ENCODE assay signal across 12 mouse cellular contexts in genomic region chr6:112838879-112839278, GRCm38 (mm10).
DNase-seq lines count a peak whose midpoint lies in the region; ATAC-seq lines count a peak whose summit lies in the region.
"Had no signal": no experiment of that assay in that cellular context is flagged by ENCODE, and none has a peak within 500 bp of the region (broad histone marks: within the 10 kb centered on the region; RNA-seq: fewer than 3 reads in every experiment).

No protein-coding gene starts in this region.

- H3K27me3 ChIP-seq in hindbrain, embryonic 13.5 days: no peaks in the 10 kb centered on the region
- no peaks in the 10 kb centered on the region for H3K27me3 ChIP-seq in midbrain, embryonic 13.5 days
- H3K27me3 ChIP-seq: heart, embryonic 15.5 days; limb, embryonic 12.5 days had no signal

- WGBS in hindbrain, embryonic 13.5 days: 5% methylated on average over 2 of the region's 2 CpGs
- 6% methylated on average over 2 of the region's 2 CpGs for WGBS in midbrain, embryonic 13.5 days

- peak; percentile 70 for DNase-seq in right cerebral cortex, adult 18-20 months
- no peak for DNase-seq in right cerebral cortex, postnatal 25 days
- no peak for DNase-seq in heart, adult 8-10 months (ENCODE audit: low spot score)
- no peak for DNase-seq in ovary, postnatal 36 days (ENCODE audit: low spot score)
- no peak for DNase-seq in heart, adult 9 months (ENCODE audit: low spot score in 2 of 2)
- DNase-seq: thymus, postnatal 4 days had no signal

- peaks cover 84% of the 10 kb centered on the region for H3K4me1 ChIP-seq in hindbrain, embryonic 13.5 days (replicated peaks)
- H3K4me1 ChIP-seq in midbrain, embryonic 13.5 days (replicated peaks): peaks cover 88% of the 10 kb centered on the region
- H3K4me1 ChIP-seq: heart, embryonic 15.5 days had no signal

- peak overlapping the region; percentile 93 for H3K27ac ChIP-seq in hindbrain, embryonic 13.5 days
- H3K27ac ChIP-seq in midbrain, embryonic 13.5 days: peak overlapping the region; percentile 89
- H3K27ac ChIP-seq: heart, embryonic 15.5 days; limb, embryonic 12.5 days had no signal

- peak; percentile 89 for ATAC-seq in hindbrain, embryonic 13.5 days (ENCODE audit: low FRiP score)
- peak; percentile 93 for ATAC-seq in midbrain, embryonic 13.5 days
- no peak for ATAC-seq in erythroid progenitor cell, adult 5-6 weeks (replicated peaks; ENCODE audit: low FRiP score, poor library complexity, severe bottlenecking)

- H3K9me3 ChIP-seq in hindbrain, embryonic 13.5 days: no peaks in the 10 kb centered on the region
- H3K9me3 ChIP-seq in midbrain, embryonic 13.5 days: no peaks in the 10 kb centered on the region
- H3K9me3 ChIP-seq: heart, embryonic 15.5 days; limb, embryonic 12.5 days had no signal

- H3K9ac ChIP-seq in hindbrain, embryonic 13.5 days: peak overlapping the region; percentile 36
- H3K9ac ChIP-seq in midbrain, embryonic 13.5 days (replicated peaks): peak overlapping the region; percentile 51
- H3K9ac ChIP-seq: heart, embryonic 15.5 days; limb, embryonic 12.5 days had no signal

- H3K4me3 ChIP-seq in hindbrain, embryonic 13.5 days: no peak overlapping the region
- H3K4me3 ChIP-seq in midbrain, embryonic 13.5 days (replicated peaks): no peak overlapping the region
- H3K4me3 ChIP-seq: heart, embryonic 15.5 days; limb, embryonic 12.5 days had no signal

- 0 out of 2 replicates have a peak overlapping the region, but pooled peaks have one; percentile 15 for H3K4me2 ChIP-seq in hindbrain, embryonic 13.5 days
- H3K4me2 ChIP-seq in midbrain, embryonic 13.5 days (replicated peaks): peak overlapping the region; percentile 29
- H3K4me2 ChIP-seq: heart, embryonic 15.5 days; limb, embryonic 12.5 days had no signal

- H3K36me3 ChIP-seq in hindbrain, embryonic 13.5 days: no peaks in the 10 kb centered on the region
- 0 out of 2 replicates have a peak, but pooled peaks cover 3% of the 10 kb centered on the region for H3K36me3 ChIP-seq in midbrain, embryonic 13.5 days
- H3K36me3 ChIP-seq: G1E; heart, embryonic 15.5 days; limb, embryonic 12.5 days had no signal
